Mouse (Mus musculus): Measurements from ENCODE around the gene Slc51a.

GRCm38 (mm10) chr16:32437266-32437665 is 50.4 kb downstream of the Slc51a start:
- TF ChIP-seq EP300 (IDR thresholded peaks at IDR 0.05; ENCODE audit: low read depth) (no peak), CTCF (IDR thresholded peaks at IDR 0.05; ENCODE audit: low read depth) (no peak)
